Mouse (Mus musculus) cerebellum, adult 2 months (tissue): Measurements from ENCODE around the gene Adamts18. TPM values are rescaled to one million over a fixed set of nuclear protein-coding genes. Genes with fewer than 3 reads are reported as not detected.

Experiments
- DNase-seq, 2 experiments: peaks; one replicate each; pipeline ENCODE4 v3.0.0; 2021
- H3K27ac ChIP-seq: fragments of 200-500 bp; 2 replicates; pipeline ENCODE4 v1.5.1; 2012; ENCODE audit warnings: low read length, control low read depth, inconsistent platforms; ENCODE audit not compliant: insufficient read depth
- H3K27me3 ChIP-seq: fragments of 200-500 bp; 2 replicates; pipeline ENCODE4 v1.6.1; 2012; ENCODE audit warnings: inconsistent platforms, mild to moderate bottlenecking, low read length, moderate library complexity; ENCODE audit not compliant: control insufficient read depth, insufficient read depth
- H3K4me1 ChIP-seq: fragments of 200-500 bp; 2 replicates; pipeline ENCODE4 v1.6.1; 2011; ENCODE audit warnings: low read length; ENCODE audit not compliant: control insufficient read depth, insufficient read depth
- H3K4me3 ChIP-seq: fragments of 200-500 bp; replicated peaks from 2 replicates; pipeline ENCODE3; 2011; ENCODE audit warnings: mild to moderate bottlenecking, low read depth, low read length, control low read depth; ENCODE audit not compliant: insufficient read depth
- CTCF ChIP-seq: fragments of 200-500 bp; IDR thresholded peaks from 2 replicates; pipeline ENCODE4 v1.5.1; 2011; ENCODE audit warnings: low read depth, mild to moderate bottlenecking, control low read depth, low read length, moderate library complexity, borderline replicate concordance; ENCODE audit not compliant: insufficient read depth
- POLR2A ChIP-seq: fragments of 200-500 bp; IDR thresholded peaks from 2 replicates; pipeline ENCODE4 v1.6.1; 2011; ENCODE audit warnings: low read length, control low read depth, borderline replicate concordance; ENCODE audit not compliant: insufficient read depth
- WGBS: fragments of 180-500 bp; shearing (Covaris S2); methylation state at CpG from one replicate; pipeline ENCODE4 v1.1.7; 2018; 5-methylcytosine and 5-hydroxymethylcytosine counted together
- polyA plus RNA-seq: library from polyadenylated mRNA; depleted of rRNA; stranded (reverse); fragments of >200 nt; gene quantifications from 2 replicates; pipeline ENCODE4 v1.2.3, GENCODE M21; 2012

Adamts18 gene
- polyA plus RNA-seq, 1 experiment = 9.6 TPM

GRCm38 (mm10) chr8:113799550-113799949 lies 49.0 kb downstream of the Adamts18 start:
- Histone ChIP-seq H3K4me1 (no peaks in the 10 kb centered on the region), H3K27me3 (no peaks in the 10 kb centered on the region), H3K4me3 (no peak overlapping the region), H3K27ac (no peak overlapping the region)
- no peak for DNase-seq
- WGBS = no CpG with 5 or more reads among the region's 5 CpGs
- TF ChIP-seq POLR2A (no peak), CTCF (no peak)

GRCm38 (mm10) chr8:113791856-113792255 lies 56.7 kb downstream of the Adamts18 start:
- no peak overlapping the region for H3K27ac ChIP-seq
- no peaks in the 10 kb centered on the region for H3K27me3 ChIP-seq
- H3K4me1 ChIP-seq = no peaks in the 10 kb centered on the region
- TF ChIP-seq POLR2A = no peak
- TF ChIP-seq CTCF = no peak
- no CpG with 5 or more reads among the region's 13 CpGs for WGBS
- no peak overlapping the region for H3K4me3 ChIP-seq
- DNase-seq = no peak

- TF ChIP-seq POLR2A (no peak), CTCF (no peak)
- DNase-seq = no peak
- Histone ChIP-seq H3K27me3 (no peaks in the 10 kb centered on the region), H3K4me3 (no peak overlapping the region), H3K4me1 (no peaks in the 10 kb centered on the region), H3K27ac (no peak overlapping the region)
- WGBS = no CpG with 5 or more reads among the region's 3 CpGs
These were observed 57.5 kb downstream of the Adamts18 start for GRCm38 (mm10) chr8:113791061-113791460.

GRCm38 (mm10) chr8:113783711-113784110 lies 64.8 kb downstream of the Adamts18 start:
- no CpG with 5 or more reads among the region's 3 CpGs for WGBS
- no peaks in the 10 kb centered on the region for H3K4me1 ChIP-seq
- H3K27ac ChIP-seq = no peak overlapping the region
- no peak overlapping the region for H3K4me3 ChIP-seq
- DNase-seq = no peak
- no peak for TF ChIP-seq POLR2A
- TF ChIP-seq CTCF = no peak
- no peaks in the 10 kb centered on the region for H3K27me3 ChIP-seq

- H3K27ac ChIP-seq = no peak overlapping the region
- no peaks in the 10 kb centered on the region for H3K27me3 ChIP-seq
- WGBS = 78% methylated on average over 2 of the region's 2 CpGs
- DNase-seq = no peak
- no peak overlapping the region for H3K4me3 ChIP-seq
- H3K4me1 ChIP-seq = no peaks in the 10 kb centered on the region
- TF ChIP-seq CTCF (no peak), POLR2A (no peak)
These were observed 67.0 kb downstream of the Adamts18 start for GRCm38 (mm10) chr8:113781554-113781953.

- TF ChIP-seq POLR2A = no peak
- TF ChIP-seq CTCF = peak; percentile 78
- H3K4me1 ChIP-seq = no peaks in the 10 kb centered on the region; the same call in 1 of the 2 replicates
- no peak overlapping the region for H3K27ac ChIP-seq
- DNase-seq = peak; percentile 44
- no peaks in the 10 kb centered on the region for H3K27me3 ChIP-seq
- no peak overlapping the region for H3K4me3 ChIP-seq
- 75% methylated on average over 6 of the region's 6 CpGs for WGBS
These were observed 73.2 kb downstream of the Adamts18 start for GRCm38 (mm10) chr8:113775361-113775760.

GRCm38 (mm10) chr8:113768861-113769410 lies 79.6 kb downstream of the Adamts18 start:
- no peaks in the 10 kb centered on the region for H3K27me3 ChIP-seq
- H3K4me3 ChIP-seq = no peak overlapping the region
- no peak for DNase-seq
- no peak overlapping the region for H3K27ac ChIP-seq
- WGBS = 61% methylated on average over 8 of the region's 8 CpGs
- TF ChIP-seq CTCF = no peak
- no peak for TF ChIP-seq POLR2A
- no peaks in the 10 kb centered on the region for H3K4me1 ChIP-seq

- no peaks in the 10 kb centered on the region for H3K27me3 ChIP-seq
- H3K27ac ChIP-seq = no peak overlapping the region
- H3K4me1 ChIP-seq = no peaks in the 10 kb centered on the region
- 96% methylated on average over 4 of the region's 4 CpGs for WGBS
- DNase-seq = no peak
- no peak overlapping the region for H3K4me3 ChIP-seq
- TF ChIP-seq POLR2A = no peak
- TF ChIP-seq CTCF = no peak
These were observed 83.4 kb downstream of the Adamts18 start for GRCm38 (mm10) chr8:113765121-113765520.
